Mouse (Mus musculus) heart, postnatal 0 days (tissue): ENCODE measurements around the gene Tmco4. TPM values are rescaled to one million over a fixed set of nuclear protein-coding genes. Genes with fewer than 3 reads are reported as not detected.

ENCODE experiments used
- ATAC-seq: fragments of 200-750 bp; cut with Nextera tagmentation; 2 replicates; pipeline ENCODE4 v1.8.0; 2017; ENCODE audit warnings: low read depth, moderate number of reproducible peaks, moderate library complexity; ENCODE audit not compliant: insufficient read depth
- DNase-seq: peaks from one replicate; pipeline ENCODE4 v3.0.0-alpha.2; 2016; ENCODE audit warnings: low spot score
- H3K27ac ChIP-seq: fragments of 300-500 bp; sonication (generic); 2 replicates; pipeline ENCODE4 v1.5.1; 2014; ENCODE audit warnings: low read depth, mild to moderate bottlenecking
- H3K27me3 ChIP-seq: fragments of 300-500 bp; sonication (generic); 2 replicates; pipeline ENCODE4 v1.6.1; 2014; ENCODE audit warnings: low read length, mixed read lengths; ENCODE audit not compliant: control insufficient read depth, insufficient read depth
- H3K36me3 ChIP-seq: fragments of 300-500 bp; sonication (generic); replicated peaks from 2 replicates; pipeline ENCODE4 v1.6.1; 2014; ENCODE audit warnings: low read length, mixed read lengths; ENCODE audit not compliant: control insufficient read depth, insufficient read depth
- H3K4me1 ChIP-seq: fragments of 300-500 bp; sonication (generic); 2 replicates; pipeline ENCODE4 v1.6.1; 2014; ENCODE audit warnings: antibody characterized with exemption; ENCODE audit not compliant: control insufficient read depth, insufficient read depth
- H3K4me2 ChIP-seq: fragments of 300-500 bp; sonication (generic); 2 replicates; pipeline ENCODE4 v1.6.1; 2014; ENCODE audit warnings: low read depth, mild to moderate bottlenecking, low read length, moderate library complexity
- H3K4me3 ChIP-seq: fragments of 300-500 bp; sonication (generic); 2 replicates; pipeline ENCODE4 v1.5.1; 2014; ENCODE audit warnings: low read depth, low read length
- H3K9ac ChIP-seq: fragments of 300-500 bp; sonication (generic); replicated peaks from 2 replicates; pipeline ENCODE4 v1.6.1; 2014; ENCODE audit warnings: low read depth, low read length, mixed read lengths
- H3K9me3 ChIP-seq: fragments of 300-500 bp; sonication (generic); replicated peaks from 2 replicates; pipeline ENCODE4 v1.6.1; 2016; ENCODE audit warnings: low read length; ENCODE audit not compliant: control insufficient read depth
- CTCF ChIP-seq: IDR thresholded peaks from 2 replicates; pipeline ENCODE4 v1.5.1; 2016; ENCODE audit warnings: antibody characterized with exemption, control low read depth, low read depth
- EP300 ChIP-seq: IDR thresholded peaks from 2 replicates; pipeline ENCODE4 v1.6.1; 2016; ENCODE audit warnings: antibody characterized with exemption, low read depth
- WGBS: fragments of 180-500 bp; shearing (Covaris S2); extraction: QIAGEN DNeasy Blood & Tissue Kit; methylation state at CpG from one replicate; pipeline ENCODE4 v1.1.7; 2014; 5-methylcytosine and 5-hydroxymethylcytosine counted together
- polyA plus RNA-seq: library from polyadenylated mRNA; unstranded; fragments of >200 nt; fragmentation: Nextera tagmentation; extraction: Ambion mirVana; gene quantifications from 2 replicates; pipeline ENCODE4 v1.2.1, GENCODE M21; 2015
- total RNA-seq: library from RNA; depleted of rRNA; stranded (reverse); fragments of >200 nt; gene quantifications from 2 replicates; pipeline ENCODE4 v1.2.3, GENCODE M21; 2014; ENCODE audit warnings: low replicate concordance

The Tmco4 gene
- total and polyA plus RNA-seq, 2 experiments from 2014 or later: 7.7 to 16.9 TPM

DNA sequence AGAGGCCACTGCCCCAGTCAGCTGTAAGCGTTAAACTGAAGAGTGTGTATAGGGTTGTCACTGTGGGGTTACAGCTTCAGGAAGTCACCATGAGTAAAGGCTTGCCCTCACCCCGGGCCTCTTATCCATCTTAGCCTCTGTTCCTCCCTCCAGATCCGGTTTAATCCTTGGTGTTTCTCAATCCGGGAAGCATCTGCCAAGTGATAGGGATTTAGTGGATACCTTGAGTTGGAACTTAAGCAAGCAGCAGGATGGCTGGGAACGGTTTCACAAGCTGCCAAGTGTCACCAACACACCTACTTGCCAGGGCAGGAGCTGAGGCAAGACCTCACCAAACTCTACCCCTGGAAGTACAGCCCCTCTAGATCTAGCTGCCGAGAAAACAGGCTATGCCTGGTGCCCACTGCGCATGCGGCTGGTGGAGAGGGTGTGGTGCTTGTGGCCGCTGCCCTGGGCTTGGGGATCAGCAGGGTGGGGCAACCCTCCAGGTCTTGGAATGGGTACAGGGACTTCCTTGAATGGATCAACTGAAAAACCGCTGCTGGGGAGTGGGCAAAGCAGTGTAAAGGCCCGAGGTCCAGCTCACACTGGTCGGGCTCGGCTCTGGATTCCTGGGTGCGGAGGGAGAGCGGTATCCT is 117.7 kb downstream of the Tmco4 start:
- Histone ChIP-seq H3K36me3 (no peaks in the 10 kb centered on the region), H3K27me3 (peaks cover 16% of the 10 kb centered on the region; the same call in 1 of the 2 replicates), H3K4me1 (0 out of 2 replicates have a peak, but pooled peaks cover 8% of the 10 kb centered on the region), H3K9ac (no peak overlapping the region), H3K9me3 (no peaks in the 10 kb centered on the region), H3K27ac (no peak overlapping the region), H3K4me3 (no peak overlapping the region), H3K4me2 (no peak overlapping the region)
- ATAC-seq (no peak), DNase-seq (no peak)
- WGBS: 69% methylated on average over 15 of the region's 15 CpGs
- TF ChIP-seq EP300 (no peak), CTCF (no peak)

DNA sequence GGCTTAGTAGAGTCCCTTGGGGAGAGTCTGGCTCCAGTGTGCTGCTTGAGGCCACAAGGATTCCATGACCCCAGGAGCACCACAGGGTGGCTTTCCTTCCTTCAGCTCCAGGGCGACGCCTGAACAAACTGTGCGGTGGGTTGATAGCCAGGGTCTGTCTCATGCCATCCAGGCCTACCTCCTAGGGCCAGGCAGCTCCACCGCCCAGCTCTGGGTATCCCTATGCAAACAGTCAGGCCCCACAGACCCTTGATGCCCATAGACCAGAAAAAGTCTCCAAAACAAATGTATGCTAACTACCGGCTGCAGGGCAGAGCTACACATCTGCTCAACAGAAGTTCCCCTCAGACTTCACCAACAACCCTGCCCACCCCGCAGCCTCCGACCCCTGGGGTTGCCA is 118.4 kb downstream of the Tmco4 start:
- Histone ChIP-seq H3K4me1 (peaks cover 14% of the 10 kb centered on the region; the same call in 1 of the 2 replicates), H3K36me3 (no peaks in the 10 kb centered on the region), H3K27ac (no peak overlapping the region), H3K4me2 (peak overlapping the region; percentile 98; the same call in 1 of the 2 replicates), H3K9ac (no peak overlapping the region), H3K9me3 (no peaks in the 10 kb centered on the region), H3K27me3 (peaks cover 16% of the 10 kb centered on the region; the same call in 1 of the 2 replicates), H3K4me3 (peak overlapping the region; percentile 65; the same call in 1 of the 2 replicates)
- no peak for DNase-seq
- no peak for ATAC-seq
- TF ChIP-seq EP300 (no peak), CTCF (no peak)
- 69% methylated on average over 7 of the region's 7 CpGs for WGBS

DNA sequence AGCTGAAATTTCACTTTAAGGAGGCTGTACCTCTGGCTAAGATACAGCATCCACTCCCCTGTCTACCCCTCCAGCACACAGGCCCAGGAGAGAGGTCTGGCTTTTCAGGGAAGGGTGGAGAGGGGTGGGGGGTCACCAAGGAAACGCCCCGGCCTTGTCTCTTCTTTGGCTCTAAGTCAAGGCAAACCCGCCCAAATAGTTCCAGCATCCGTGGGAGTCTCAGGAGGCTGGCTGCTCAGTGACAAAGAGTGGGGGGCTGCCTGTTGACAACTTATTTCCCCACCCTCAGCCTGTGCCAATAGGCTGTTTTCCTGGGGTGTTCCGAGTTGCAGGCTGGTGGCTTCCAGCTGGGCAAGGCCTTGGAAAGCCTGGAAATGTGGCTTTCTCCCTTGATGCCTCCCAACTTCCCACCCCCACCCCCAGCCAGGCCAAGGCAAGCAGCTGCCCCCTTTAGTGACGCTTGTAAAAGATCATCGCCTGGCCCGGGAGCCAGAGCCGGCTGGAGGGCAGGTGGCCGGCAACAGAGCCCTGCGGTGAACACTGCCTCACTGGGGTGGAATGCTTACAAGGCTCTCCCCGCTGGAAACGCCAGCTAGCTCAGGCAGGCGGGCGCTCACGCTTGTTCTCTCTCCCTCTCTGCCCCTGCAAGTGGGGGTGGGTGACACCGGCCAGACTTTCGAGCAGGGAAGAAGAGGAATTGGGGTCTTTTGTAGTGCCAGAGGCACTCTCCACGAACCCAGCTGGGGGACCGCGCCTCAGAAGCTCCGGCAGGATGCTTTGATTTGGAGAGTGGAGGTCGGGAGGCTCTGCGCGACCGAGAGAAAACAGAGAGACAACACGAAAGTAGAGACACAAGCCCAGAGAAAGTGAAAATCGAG is 119.0 kb downstream of the Tmco4 start:
- H3K27ac ChIP-seq: no peak overlapping the region
- H3K4me2 ChIP-seq: peak overlapping the region; percentile 98
- H3K4me3 ChIP-seq: peak overlapping the region; percentile 65
- ATAC-seq (no peak), DNase-seq (no peak)
- TF ChIP-seq CTCF (no peak), EP300 (no peak)
- no peaks in the 10 kb centered on the region for H3K36me3 ChIP-seq
- WGBS: 9% methylated on average over 28 of the region's 28 CpGs
- H3K9me3 ChIP-seq: no peaks in the 10 kb centered on the region
- peaks cover 20% of the 10 kb centered on the region for H3K4me1 ChIP-seq
- peak overlapping the region; percentile 68 for H3K9ac ChIP-seq
- peaks cover 16% of the 10 kb centered on the region; the same call in 1 of the 2 replicates for H3K27me3 ChIP-seq

DNA sequence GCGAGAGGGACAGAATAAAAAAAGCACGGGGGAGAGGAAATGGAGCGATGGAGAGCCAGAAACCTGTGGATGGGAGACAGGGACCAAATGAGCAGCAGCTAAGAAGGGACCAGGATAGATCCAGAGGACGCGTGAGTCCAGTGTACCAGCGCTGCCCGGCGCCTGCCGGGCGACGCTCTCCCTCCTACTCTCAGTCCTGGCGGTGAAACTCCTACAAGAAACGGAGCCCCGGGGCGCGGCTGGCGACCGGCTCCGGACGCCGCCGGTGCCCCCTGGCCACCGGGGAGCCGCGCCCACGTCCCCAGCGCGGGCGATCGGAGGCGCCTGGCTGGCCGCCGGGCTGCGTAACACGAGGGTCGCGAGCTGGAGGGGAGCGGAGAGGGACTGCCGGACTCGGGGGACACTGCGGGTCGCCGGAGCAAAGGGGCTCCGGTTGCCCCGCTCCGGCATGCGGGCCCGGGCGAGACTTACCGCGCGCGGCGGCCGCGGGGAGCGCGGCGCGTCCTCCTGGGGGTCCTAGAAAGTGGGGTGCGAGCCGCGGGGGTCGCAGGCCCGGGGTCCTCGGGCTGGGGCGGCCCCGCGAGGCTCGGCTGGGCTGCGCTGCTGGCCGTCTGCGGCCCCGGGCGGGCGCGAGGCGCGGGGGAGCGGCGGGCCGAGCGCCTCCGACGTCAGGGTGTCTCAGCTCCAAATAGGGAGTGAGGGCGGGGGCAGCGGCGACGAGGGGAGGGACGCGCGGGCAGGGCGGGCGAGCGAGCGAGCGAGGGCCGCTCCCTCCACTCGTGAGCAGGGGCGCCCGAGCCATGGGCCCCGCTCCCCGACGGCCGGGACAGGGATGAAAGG is 119.9 kb downstream of the Tmco4 start, which contains the start of gene Nbl1:
Nbl1 (minus strand) TSS at position 638 of the 840 bp plus-strand sequence.
- no peak for TF ChIP-seq CTCF
- no peak for TF ChIP-seq EP300
- H3K27ac ChIP-seq: no peak within 1 kb of the TSS
- H3K4me2 ChIP-seq: peak within 1 kb of the TSS; percentile 98
- H3K27me3 ChIP-seq: peaks cover 16% of the 10 kb centered on the region; the same call in 1 of the 2 replicates
- peak within 1 kb of the TSS; percentile 65 for H3K4me3 ChIP-seq
- 2% methylated on average over 87 of the region's 105 CpGs for WGBS
- no peaks in the 10 kb centered on the region for H3K36me3 ChIP-seq
- peak; percentile 40 for DNase-seq
- peaks cover 20% of the 10 kb centered on the region for H3K4me1 ChIP-seq
- peak within 1 kb of the TSS; percentile 68 for H3K9ac ChIP-seq
- no peaks in the 10 kb centered on the region for H3K9me3 ChIP-seq
- ATAC-seq: peak; percentile 58

DNA sequence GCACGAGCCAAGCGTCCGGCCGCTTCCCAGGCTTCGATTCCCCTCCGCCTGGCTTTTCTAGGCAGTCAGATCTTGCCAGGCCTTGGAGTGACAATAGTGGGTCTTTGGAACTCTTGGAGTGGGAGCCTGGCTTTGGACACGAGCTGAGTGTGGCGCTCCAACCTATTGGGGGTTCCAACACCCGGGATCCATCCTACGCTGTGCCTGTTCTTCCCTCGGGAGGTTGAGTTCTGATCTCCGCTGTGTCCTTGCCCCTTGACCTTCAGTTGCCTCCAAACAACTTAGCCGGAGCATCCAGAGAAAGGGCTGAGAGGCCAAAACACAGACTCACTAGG is 120.5 kb downstream of the Tmco4 start:
- WGBS: 30% methylated on average over 13 of the region's 13 CpGs
- H3K4me3 ChIP-seq: peak overlapping the region; percentile 65
- TF ChIP-seq EP300 (no peak), CTCF (no peak)
- no peaks in the 10 kb centered on the region for H3K9me3 ChIP-seq
- peak overlapping the region; percentile 98 for H3K4me2 ChIP-seq
- peaks cover 16% of the 10 kb centered on the region; the same call in 1 of the 2 replicates for H3K27me3 ChIP-seq
- no peaks in the 10 kb centered on the region for H3K36me3 ChIP-seq
- DNase-seq: no peak
- no peak overlapping the region for H3K27ac ChIP-seq
- no peak for ATAC-seq
- H3K4me1 ChIP-seq: peaks cover 20% of the 10 kb centered on the region
- no peak overlapping the region for H3K9ac ChIP-seq
